Mouse (Mus musculus): ENCODE results near the gene Gm10563. TPM values are rescaled to one million over a fixed set of nuclear protein-coding genes. Genes with fewer than 3 reads are reported as not detected.
"Not testable (repeated sequence)": the region's sequence is repeated elsewhere in the genome, so short reads cannot be mapped to it uniquely, and the experiment has no call there.

Gm10563 gene
- total RNA-seq, 2 experiments from 2014 or later: not detected

GRCm38 (mm10) chr4:155599901-155600825, 45.0 kb downstream of the Gm10563 start:
- ATAC-seq (replicated peaks; ENCODE audit: poor library complexity): no peak

- ATAC-seq (replicated peaks; ENCODE audit: poor library complexity): no peak
Observed at GRCm38 (mm10) chr4:155598536-155598935, 46.7 kb downstream of the Gm10563 start.

DNA sequence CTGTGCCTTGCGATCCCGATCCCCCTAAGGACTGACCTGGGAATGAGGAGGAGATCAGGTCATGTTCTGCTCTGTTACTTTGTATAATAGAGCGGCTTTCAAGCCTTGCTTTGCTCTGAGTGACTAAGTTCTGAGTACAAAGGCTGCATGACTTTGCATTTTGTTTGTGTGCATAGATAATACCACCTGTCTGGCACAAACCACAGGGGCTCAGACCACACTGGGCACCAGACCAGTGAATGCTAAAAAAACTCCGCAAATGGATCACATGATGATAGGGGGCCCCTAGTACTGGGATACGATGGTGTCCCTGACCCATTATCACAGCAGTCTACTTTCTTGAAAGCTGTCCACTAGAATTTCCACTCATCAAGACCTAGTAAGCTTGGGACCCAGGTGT, 48.6 kb downstream of the Gm10563 start:
- ATAC-seq (replicated peaks; ENCODE audit: poor library complexity): peak; percentile 56

DNA sequence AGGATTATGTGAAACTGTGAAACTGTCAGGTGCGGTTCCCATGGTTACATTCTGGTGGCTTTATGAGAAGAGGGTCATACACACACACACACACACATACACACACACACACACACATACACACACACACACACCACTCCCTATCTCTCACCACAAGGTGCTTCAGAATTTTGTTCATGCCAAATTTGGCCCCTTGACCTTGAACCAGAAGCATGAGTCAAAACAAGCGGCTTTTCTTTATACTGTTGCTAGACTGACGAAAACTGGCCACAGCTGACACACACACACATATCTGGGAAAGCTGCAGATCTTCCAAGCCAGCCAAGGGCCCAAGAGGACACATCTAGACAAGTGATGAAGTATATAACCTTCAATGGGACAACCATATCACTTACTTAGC, 49.4 kb downstream of the Gm10563 start:
- ATAC-seq (replicated peaks; ENCODE audit: poor library complexity): no peak

DNA sequence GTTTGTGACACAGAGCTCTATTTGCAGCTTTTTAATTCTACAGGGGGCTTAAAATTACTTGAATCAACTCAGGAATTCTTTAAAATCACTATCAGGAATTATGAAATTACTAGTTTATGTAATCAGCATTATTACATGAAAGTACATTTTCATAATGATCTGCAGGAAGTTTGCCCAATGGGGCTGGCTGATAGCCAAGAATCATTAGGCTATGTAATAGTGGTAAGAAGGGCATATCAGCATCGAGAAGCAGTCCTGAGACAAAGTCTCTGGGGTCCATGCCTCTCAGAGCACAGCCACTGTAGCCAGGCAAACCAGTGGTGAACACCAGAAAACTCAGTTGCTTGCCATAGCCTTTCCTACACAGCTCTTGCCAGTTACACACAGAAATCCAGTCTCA, 51.4 kb downstream of the Gm10563 start:
- ATAC-seq (replicated peaks; ENCODE audit: poor library complexity): no peak

DNA sequence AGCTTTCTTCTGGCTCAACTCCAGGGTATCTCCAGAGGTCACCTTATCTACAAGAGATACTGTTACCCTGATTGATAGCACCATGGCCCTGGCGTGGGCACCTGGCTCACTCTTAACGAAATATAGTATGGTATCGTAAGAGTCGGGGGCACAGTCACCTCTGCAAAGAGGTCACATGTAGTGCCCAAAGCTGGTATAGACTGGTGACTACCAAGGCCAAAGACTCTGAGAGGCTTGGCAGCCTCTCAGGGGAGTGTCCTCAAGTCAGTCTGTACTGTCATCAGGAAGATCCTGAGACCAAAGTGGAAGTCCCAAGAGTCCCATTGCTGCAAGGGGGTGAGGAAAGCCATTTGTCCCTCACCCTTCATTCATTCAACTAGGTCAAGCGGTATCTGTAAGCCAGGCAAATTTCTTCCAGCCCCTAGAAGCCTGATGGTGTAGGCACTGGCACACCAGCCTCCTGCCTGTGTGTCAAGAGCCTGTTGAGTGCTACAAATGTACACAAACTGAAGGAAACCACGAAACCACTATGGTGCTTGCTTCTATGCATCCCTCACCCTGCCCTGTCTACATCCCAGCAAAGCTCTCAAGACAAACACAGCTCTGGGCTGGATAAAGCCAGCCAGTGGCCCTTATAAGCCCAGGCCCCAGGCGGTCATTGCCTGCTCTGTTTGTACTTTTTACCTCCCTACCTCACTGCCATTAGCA, 54.0 kb downstream of the Gm10563 start:
- no peak for ATAC-seq (replicated peaks; ENCODE audit: poor library complexity)

GRCm38 (mm10) chr4:155589356-155589755, 55.9 kb downstream of the Gm10563 start:
- ATAC-seq (replicated peaks; ENCODE audit: poor library complexity): no peak

GRCm38 (mm10) chr4:155582279-155582905, 62.8 kb downstream of the Gm10563 start:
- peak; percentile 81 for ATAC-seq (replicated peaks; ENCODE audit: poor library complexity)

DNA sequence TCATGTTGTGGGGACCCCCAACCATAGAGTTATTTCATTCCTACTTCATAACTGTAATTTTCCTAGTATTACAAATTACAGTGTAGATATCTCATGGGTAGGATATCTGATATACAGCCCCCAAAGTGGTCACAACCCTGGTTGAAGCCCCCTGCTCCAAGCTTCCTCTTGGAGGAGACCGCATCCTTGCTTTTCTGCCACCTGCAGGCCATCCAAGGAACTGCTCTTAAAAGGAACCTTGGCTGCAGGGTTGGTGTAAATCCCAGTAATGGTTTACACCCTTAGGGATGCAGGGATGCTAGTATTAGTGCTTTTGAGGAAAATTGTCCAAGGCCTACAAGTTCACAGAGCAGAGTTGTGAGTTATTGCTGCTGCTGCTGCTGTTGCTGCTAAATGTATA, 64.8 kb downstream of the Gm10563 start:
- peak; percentile 77 for ATAC-seq (replicated peaks; ENCODE audit: poor library complexity)

GRCm38 (mm10) chr4:155578336-155579125, 66.7 kb downstream of the Gm10563 start:
- ATAC-seq (replicated peaks; ENCODE audit: poor library complexity): no peak

DNA sequence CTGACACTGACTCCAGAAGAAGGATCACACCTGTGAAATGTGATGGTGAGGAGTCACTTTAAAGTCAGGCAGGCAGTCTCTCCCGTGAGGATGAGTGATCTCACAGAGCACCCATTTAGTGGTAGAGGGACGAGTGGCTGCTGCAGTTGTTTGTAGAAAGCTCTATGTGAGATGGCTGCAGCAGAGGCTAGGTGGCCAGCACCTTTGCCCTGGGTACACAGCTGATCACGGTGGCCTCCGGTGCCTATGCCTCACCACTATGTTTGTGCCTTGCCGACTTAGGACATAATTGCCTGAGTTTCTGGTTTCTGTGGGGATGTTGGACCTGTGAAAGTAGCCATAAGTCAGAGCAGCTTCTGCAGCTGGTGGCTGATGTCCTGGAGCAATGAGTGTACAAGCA, 67.5 kb downstream of the Gm10563 start:
- no peak for ATAC-seq (replicated peaks; ENCODE audit: poor library complexity)

DNA sequence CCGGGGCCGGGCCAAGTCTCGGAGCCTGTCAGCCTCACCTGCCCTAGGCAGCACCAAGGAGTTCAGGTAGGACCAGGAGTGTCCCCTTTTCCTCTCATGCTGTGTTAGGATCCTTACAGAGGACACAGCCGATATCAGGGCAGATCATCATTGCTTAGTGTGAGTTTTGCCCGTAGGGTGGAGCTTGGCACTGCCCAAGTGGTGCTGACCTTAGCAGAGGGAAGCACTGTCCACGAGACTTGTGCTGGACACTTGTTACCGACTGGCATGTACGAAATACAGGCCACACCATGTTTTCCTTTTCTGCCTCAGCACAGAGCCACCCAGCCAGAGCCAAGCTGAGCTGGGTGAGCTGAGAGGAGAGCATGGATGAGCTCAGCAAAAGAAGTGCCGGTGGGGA, 68.1 kb downstream of the Gm10563 start:
- ATAC-seq (replicated peaks; ENCODE audit: poor library complexity): no peak

GRCm38 (mm10) chr4:155575521-155575920, 69.7 kb downstream of the Gm10563 start:
- no peak for ATAC-seq (replicated peaks; ENCODE audit: poor library complexity)

- ATAC-seq (replicated peaks; ENCODE audit: poor library complexity): peak; percentile 82
Observed at GRCm38 (mm10) chr4:155574931-155575330, 70.3 kb downstream of the Gm10563 start.

DNA sequence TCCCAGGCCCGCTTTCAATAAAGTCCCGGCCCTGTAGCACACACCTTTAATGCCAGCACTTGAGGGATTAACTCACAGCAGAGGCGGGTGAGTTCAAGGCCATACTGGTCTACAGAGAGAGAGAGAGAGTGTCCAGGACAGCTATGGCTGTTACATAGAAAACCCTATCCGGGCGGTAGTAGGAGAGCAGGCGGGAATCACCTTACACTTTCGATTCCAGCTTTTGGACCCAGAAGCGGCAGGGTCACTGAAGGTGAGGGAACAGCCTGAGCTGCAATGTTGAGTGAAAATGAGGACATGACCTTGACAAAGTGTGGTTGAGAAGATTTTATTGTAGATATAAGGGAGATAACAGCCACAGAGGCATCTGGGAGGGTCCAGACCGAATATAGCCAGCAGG, 71.3 kb downstream of the Gm10563 start:
- no peak for ATAC-seq (replicated peaks; ENCODE audit: poor library complexity)

DNA sequence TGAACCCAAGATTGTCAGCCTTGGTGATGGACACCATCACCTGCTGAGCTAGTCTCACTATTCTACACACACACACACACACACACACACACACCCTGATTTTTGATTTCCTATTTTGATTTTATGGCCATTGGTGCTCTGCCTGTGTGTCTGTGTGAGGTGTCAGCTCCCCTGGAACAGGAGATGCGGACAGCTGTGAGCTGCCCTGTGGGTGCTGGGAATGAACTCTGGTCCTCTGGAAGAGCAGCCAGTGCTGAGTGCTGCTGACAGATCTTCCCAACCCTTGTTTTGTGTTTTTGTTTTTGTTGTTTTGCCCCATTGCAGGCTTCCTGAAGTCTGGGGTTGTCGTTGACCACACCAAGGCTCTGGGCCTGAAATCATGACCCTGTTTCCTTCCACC, 72.1 kb downstream of the Gm10563 start:
- no peak for ATAC-seq (replicated peaks; ENCODE audit: poor library complexity)

DNA sequence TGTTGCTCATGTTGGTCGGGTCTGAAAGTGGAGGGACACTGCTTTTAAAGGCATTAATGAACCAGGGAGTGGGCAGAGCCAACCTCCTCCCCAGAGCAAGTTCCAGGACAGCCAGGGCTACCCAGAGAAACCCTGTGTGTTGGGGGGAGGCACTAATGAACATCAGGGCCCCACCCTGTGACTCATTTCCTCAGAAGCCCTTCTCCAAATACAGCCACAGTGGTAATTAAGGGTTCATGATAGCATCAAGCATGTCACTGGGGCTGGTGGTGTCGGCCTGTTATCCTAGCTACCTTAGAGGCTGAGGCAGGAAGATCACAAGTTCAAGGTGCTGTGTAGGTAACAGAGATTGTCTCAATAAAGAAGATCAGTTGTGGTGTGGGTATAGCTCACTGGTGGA, 73.8 kb downstream of the Gm10563 start:
- ATAC-seq (replicated peaks; ENCODE audit: poor library complexity): 0 out of 2 replicates have a peak, but pooled peaks have one; percentile 29

- ATAC-seq (replicated peaks; ENCODE audit: poor library complexity): not testable (repeated sequence)
Observed at GRCm38 (mm10) chr4:155570315-155570714, 74.9 kb downstream of the Gm10563 start.

GRCm38 (mm10) chr4:155569818-155570217, 75.4 kb downstream of the Gm10563 start:
- ATAC-seq (replicated peaks; ENCODE audit: poor library complexity): no peak

DNA sequence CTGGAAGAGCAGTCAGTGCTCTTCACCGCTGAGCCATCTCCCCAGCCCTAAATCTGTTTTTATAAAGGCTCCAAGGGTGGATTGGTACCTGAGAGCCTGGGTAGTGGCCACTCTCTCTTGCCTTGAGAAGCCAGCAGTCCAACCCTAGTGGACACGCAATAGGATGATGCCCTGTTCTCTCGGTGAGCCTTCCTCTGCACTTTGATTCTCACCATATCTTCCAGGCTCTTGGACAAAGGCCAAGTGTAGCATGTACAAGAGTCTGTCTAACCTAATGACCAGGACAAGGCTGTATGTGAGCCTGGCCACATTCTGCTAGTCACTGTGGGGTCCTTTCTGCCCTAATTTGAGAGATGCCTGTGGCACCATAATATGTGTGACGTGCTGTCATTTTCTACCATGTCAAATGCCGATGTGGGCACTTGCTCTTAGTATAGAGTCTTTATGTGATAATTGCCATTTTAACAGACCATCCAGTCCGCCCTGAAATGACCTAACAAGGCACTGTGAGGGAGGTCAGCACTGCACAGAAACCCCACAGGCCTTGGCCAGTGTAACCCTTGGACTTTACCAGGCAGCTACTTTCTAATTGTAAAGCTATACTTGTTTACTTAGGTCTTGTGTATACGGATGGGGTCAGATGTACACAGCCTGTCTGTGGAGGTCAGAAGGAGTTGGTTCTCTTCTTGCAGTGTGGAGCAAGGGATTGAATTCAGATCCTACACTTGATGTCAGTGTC, 76.4 kb downstream of the Gm10563 start:
- no peak for ATAC-seq (replicated peaks; ENCODE audit: poor library complexity)

Measured in megakaryocyte progenitor cell, adult 5-6 weeks (primary cell).